Mouse (Mus musculus) megakaryocyte-erythroid progenitor cell, adult 5-6 weeks (primary cell): ENCODE measurements around the gene Fkbp5. TPM values are rescaled to one million over a fixed set of nuclear protein-coding genes. Genes with fewer than 3 reads are reported as not detected.
A peak's percentile ranks its signal among the peaks of the same experiment; 100 is the strongest.

ENCODE experiments used
- ATAC-seq: replicated peaks from 2 replicates; pipeline ENCODE4 v1.8.0; 2016; ENCODE audit warnings: mild to moderate bottlenecking, inconsistent platforms; ENCODE audit not compliant: severe bottlenecking, poor library complexity, low FRiP score, low TSS enrichment
- total RNA-seq, 2 experiments: library from RNA; stranded (forward) in 1 of 2; stranded (reverse) in 1 of 2; fragments of 200-1000, 215-1000 nt in 1 of 2; fragments of >200 nt in 1 of 2; fragmentation: Nextera tagmentation in 1 of 2; gene quantifications; 2 replicates each; pipeline ENCODE4 v1.2.3; 2014 to 2017

Fkbp5 gene
- total RNA-seq, 2 experiments from 2014 or later, result 19.8 to 19.9 TPM

DNA sequence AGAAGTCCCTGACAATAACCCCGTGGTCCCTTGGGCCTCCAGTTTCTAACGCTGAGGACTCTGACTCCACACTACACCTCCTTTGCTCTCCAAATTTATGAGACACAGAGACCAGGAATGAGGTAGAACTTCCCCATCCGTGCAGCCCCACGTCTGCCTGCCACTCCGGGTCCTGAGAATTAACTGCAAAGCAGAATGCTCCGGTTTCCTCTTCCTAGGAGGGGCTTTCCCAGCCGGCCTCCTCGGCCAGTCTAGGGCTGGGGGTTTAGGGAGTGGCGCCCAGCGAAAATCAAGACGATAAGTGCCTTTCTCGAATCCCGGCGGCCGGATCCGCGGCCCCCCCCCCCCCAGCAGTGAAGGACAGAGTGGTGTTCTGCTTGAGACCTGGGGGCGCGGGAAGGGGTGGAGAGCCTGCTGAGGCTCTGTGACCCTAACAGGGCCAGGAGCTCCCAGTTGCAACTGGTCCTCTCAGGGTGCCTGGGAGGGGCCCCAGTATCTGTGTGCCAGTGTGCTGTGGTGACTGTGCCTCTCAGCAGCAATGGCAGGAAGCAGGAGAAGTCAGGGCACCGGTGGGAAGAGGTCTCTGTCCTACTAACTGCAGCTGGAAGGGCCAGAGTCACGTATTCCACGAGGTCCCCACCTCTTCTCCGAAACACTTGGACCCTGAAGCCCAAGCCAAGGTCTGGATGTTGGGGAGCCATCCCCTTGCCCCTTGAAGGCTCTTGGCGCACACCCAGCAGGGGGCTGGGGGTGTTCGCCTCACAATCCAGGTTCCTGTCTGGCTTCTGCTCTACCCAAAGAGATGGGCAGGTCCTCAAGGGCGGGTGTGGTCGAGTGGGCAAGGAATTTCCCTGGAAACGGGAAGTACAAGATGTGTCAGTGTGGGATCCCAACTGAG lies 6.6 kb downstream of the Fkbp5 start:
- peak; percentile 39; the same call in 1 of the 2 replicates for ATAC-seq

DNA sequence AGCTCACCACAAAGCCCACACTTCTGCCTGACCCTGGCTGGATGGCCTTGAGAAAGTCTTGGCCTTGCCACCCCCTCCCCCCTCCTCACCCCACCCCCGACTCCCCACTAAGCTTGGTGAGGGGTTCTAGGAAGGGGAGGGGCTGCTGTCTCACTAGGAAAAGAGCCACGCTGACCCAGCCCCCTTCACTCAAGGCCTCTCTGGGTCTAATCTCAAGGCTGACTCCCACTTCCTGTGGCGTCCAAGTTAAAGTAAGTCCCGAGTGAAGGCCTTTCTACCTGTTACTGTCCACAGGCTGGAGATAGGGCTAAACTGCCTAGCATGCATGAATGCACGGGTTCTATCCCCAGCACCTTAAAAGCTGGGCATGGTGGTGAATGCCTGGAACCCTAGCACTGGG lies 9.8 kb downstream of the Fkbp5 start:
- ATAC-seq, result no peak

DNA sequence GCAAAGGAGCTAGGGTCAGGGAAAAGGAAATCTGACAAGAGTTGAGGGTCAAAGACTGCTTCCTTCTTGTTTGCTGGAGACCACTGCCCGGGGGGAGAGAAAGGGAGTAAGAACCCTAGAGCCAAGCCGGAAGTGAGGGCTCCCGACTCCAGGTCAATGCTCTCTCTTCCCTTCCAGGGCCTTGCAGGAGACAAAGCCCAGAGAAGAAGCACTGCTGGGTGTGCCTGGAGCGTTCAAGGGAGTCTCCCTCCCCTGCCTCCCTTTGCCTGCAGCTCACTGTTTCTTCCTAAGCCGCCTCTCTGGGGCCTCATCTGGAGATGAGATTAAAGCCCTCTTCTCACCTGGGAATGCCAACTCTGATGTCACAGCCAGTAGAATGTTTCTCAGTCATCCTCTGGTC lies 10.4 kb downstream of the Fkbp5 start:
- no peak for ATAC-seq

DNA sequence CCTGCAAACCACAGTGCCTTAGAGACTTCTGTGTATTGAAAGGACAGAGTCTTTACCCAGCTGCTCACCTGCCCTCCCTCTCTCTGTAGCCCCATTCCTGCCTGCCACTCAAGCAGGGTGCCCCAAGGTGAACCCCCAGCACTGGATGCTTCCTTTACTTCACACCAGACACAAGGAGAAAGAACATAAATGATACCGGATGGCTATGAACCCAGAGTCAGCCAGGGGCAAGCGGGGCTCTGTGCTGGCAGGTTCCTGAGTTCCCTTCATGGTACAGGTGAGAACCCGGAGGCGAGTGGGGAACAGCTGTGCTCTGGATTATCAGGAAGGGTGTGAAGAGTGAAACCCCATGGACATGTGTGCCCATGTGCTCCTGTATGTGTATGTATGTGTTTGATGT lies 11.7 kb downstream of the Fkbp5 start:
- no peak for ATAC-seq

DNA sequence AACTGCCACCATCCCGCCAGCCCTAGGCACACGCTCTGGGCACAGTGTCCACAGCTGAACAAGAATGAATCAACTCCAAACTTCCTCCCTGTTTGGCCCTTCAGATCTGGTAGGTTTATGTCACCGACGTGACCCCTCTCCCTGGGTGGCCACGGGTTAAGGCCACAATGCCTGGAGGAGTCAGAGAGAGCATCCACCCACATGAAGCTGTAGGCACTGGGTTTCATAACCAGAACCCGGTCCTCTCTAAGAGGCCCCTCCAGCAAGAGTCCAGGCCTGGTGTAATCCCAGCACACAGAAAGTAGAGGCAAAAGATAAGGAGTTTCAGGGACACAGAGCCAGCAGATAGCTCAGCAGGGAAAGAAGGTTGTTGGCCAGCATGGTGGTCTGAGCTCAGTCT lies 13.1 kb downstream of the Fkbp5 start:
- no peak for ATAC-seq

- no peak for ATAC-seq
These were observed 15.0 kb downstream of the Fkbp5 start for GRCm38 (mm10) chr17:28502196-28502821.

- ATAC-seq, result no peak
These were observed 16.9 kb downstream of the Fkbp5 start for GRCm38 (mm10) chr17:28500465-28500864.

GRCm38 (mm10) chr17:28499190-28499589 lies 18.1 kb downstream of the Fkbp5 start:
- ATAC-seq, result no peak

DNA sequence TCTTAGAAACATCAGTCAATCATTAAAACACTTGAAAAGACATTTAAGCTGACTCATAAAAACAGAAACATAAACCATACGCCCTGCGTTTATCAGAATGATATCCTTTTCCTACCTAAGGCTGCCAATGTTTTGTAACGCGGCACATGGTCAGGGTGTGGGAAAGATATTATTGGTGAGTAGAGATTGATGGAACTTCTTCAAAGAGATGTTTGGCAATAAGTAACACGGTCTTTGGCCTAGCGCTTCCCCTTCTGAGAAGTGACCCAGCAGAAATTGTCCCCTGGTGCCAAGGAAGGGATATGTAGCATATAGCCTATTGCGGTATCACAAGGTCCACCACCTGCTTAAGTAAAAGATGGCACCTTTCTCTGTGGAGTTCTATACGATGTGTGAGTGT lies 21.5 kb downstream of the Fkbp5 start:
- ATAC-seq, result no peak

- ATAC-seq, result no peak
These were observed 26.1 kb downstream of the Fkbp5 start for GRCm38 (mm10) chr17:28491035-28491770.

DNA sequence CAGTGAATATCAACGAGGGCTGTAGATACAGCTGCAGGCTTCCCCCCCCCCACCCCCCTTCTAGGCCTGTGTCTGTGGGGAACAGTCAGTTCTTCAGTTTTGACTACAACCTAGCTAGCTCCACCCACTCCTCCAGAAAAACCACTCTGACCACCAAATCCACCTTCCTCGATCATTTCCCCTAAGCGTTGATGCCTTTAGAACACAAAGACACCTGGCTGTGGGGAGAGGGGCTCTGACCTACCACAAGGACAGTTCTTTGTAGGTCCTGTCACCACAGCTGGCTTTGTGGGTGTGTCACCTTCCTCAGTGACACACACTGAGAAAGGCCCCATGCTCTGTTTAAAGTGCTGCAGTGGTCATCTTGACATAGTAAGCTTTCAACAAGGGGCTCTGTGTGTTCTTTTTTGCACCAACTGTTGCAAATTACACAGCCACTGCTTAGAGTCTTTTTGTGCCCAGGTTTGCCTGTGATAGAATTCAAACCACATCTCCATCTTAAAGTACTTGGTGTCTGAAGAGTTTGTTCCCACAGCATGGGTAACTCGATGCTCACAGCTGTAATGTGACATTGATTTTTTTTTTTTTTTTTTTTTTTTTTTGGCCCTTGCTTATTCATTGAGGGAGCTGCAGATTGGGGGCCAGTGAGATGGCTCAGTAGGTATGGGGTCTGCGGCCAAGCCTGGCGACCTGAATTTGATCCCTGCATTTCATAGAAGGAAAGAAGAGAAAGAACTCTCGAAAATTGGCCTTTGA lies 28.9 kb downstream of the Fkbp5 start:
- no peak for ATAC-seq

- ATAC-seq, result no peak
These were observed 29.6 kb downstream of the Fkbp5 start for GRCm38 (mm10) chr17:28487584-28488257.

DNA sequence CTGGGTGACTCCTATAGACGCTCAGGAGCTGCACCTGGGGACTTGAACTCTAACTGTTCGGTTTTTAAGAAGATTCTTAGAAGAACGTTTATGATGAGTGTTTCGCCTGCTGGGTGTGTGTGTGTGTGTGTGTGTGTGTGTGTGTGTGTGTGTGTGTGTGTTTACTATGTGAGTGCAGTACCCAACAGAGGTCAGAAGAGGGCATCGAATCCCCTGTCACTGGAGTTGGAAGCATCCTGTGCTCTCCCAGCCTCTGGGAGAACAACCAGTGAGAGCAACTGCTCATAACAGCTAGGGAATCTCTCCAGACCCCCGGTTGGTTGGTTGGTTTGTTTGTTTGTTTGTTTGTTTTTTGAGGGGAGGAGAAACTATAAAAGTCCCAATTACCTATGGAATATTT lies 30.6 kb downstream of the Fkbp5 start:
- no peak for ATAC-seq

- ATAC-seq, result peak; percentile 100
These were observed 31.3 kb downstream of the Fkbp5 start for GRCm38 (mm10) chr17:28485977-28486400.

- ATAC-seq, result 0 out of 2 replicates have a peak, but pooled peaks have one; percentile 9
These were observed 31.8 kb downstream of the Fkbp5 start for GRCm38 (mm10) chr17:28485446-28485948.

DNA sequence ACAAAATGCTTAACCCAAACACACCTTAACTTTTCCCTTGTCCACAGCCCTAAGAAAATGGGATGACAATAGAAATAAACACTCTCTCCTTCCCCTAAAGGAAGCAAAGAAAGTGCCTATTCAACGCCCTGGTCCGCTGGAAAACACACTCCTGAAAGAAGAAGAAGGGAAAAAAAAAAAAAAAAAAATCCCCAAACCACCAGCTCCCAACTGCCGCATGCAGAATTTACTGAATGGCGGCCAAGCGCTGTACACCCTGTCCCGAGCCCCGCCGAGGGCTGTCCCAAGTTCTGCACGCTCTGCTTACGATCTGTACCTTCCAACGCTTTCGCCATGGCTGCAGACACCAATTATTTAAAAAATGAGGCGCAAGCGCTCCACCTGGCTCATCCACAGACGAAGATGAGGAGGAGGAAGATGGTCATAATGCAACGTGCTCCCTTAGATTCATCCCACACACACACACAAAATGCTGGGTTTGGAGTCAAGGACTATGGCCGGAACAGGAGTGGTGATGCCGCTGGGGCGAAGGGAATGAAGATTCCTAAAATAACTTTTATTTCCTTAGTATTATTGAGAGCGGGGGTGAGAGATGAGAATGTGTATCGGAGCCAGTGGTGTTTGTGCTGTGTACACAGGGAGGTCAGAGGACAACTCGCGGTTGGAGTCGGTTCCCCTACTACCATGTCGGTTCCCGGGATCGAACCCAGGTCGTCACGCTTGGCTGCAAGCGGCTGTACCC lies 32.5 kb downstream of the Fkbp5 start:
- 0 out of 2 replicates have a peak, but pooled peaks have one; percentile 3 for ATAC-seq

- ATAC-seq, result no peak
These were observed 39.9 kb downstream of the Fkbp5 start for GRCm38 (mm10) chr17:28477421-28477820.

- ATAC-seq, result no peak
These were observed 40.9 kb downstream of the Fkbp5 start for GRCm38 (mm10) chr17:28476441-28476840.
